Mouse (Mus musculus) erythroblast, adult 5-6 weeks (primary cell): ENCODE results near the gene Mllt10. TPM values are rescaled to one million over a fixed set of nuclear protein-coding genes. Genes with fewer than 3 reads are reported as not detected.

Experiments
- ATAC-seq: replicated peaks from 2 replicates; pipeline ENCODE4 v1.8.0; 2016; ENCODE audit warnings: moderate number of reproducible peaks, mild to moderate bottlenecking, moderate TSS enrichment, inconsistent platforms; ENCODE audit not compliant: poor library complexity, low FRiP score, severe bottlenecking
- total RNA-seq, 2 experiments: library from RNA; stranded (forward) in 1 of 2; stranded (reverse) in 1 of 2; fragments of 150-400 nt in 1 of 2; fragments of 200-764, 138-1000 nt in 1 of 2; gene quantifications; 2 replicates each; pipeline versions ENCODE4 v1.2.3 to v1.2.4; 2015 to 2017; ENCODE audit warnings: low replicate concordance in 2 of 2

Gene Mllt10
- total RNA-seq, 2 experiments from 2014 or later, result 18.3 to 20.8 TPM

DNA sequence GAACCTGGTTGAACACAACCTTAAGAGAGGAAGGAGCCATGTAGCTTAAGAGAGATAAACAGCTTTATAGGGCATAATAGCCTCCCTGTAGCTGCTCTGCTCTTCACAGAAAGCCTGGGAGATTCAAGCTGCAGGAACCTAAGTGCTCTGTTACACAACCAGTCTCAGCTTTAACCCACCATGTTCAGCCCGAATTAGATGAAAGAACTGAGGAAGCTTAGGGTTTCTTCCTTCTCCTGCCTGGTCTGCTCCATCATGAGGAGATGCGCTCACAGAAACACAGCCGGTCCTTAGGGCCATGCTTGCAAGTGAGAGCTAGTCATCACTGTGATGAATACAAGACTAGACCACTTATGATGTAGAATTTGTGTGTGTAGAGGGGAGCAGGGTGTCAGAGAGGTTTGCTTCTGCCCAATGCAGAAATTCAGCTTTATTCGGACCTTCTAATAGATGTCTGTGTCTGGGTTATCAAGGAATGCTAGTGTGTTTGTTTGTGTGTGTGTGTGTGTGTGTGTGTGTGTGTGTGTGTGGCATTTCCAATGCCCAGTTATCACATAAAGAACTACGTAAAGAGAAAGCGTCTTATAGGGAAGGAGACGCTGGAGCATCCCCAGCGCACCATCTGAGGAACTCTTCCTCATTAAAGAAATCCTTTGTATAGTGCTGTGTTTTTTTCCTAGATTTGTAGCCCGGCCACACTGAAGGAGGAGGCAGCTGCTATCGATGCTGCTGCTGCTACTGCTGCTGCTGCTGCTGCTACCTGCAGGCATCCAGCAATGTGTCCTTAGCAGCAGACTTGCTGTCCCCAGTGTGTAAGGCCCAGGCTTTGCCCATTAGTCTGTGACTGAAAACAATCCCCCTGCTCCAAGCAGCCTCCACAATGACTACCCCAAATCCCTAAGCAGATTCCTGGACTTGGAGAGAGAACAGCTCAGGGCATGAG is 21.6 kb upstream of the Mllt10 start:
- ATAC-seq, result no peak

DNA sequence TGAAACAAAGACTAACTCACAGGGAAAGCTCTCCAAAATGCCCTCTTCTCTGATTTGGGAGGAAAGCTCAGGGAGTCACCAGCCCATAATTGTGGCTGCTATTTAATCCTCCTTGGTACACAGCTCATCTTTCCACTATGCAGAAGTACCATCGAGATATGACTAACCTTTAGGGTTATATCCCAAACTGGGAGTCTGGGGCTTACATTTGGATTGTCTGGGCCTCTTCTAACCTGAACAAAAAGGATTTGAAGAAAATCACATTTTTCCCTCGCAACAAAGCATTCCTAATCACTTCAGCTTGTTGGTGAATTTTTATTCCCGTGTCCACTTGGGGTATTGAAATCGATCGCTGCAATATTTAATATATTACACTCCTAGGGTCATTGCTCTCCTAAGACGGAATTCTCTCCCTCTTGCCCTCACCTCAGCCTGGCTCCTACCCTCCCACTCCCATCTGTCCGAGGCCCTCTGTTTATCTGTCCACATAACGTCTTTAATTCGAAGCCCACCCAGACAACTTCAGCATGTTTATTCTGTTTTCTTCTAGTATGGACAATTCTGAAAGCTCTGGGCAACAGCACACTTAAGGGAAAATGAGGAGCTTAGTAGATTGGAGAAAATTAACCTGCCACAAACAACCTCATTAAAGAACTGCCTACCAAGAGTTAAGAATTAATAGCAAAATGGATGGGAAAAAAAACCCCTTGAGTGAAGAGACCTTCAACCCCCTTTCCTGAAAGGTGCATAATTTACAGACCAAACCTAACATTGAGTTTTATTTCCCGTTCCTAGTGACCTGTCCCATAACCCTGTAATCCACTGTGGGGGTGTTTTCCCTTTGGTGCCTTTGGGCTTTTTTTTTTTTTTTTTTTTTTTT is 20.4 kb upstream of the Mllt10 start:
- no peak for ATAC-seq

DNA sequence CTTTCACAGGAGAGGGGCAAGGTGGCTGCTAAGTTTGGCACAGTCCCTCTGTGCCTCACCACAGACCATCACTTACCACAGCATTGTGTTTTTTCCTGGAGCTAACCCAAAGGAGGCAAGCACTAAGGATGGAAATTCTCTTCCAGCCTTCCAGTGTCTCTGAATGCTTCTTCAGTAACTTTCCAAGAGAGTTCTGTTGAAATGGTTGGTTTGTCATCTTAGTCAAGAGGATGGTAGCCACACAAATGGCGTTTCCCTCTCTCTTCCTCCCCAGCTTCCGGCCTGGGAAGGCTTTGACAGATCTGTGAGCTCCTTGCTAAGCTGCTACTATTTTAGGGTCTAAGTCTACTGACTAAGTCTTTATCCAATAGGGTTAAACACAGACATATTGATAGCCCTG is 17.5 kb upstream of the Mllt10 start, which contains the start of gene A930004D18Rik:
A930004D18Rik (minus strand) TSS at position 247 of the 400 bp plus-strand sequence.
- no peak for ATAC-seq

DNA sequence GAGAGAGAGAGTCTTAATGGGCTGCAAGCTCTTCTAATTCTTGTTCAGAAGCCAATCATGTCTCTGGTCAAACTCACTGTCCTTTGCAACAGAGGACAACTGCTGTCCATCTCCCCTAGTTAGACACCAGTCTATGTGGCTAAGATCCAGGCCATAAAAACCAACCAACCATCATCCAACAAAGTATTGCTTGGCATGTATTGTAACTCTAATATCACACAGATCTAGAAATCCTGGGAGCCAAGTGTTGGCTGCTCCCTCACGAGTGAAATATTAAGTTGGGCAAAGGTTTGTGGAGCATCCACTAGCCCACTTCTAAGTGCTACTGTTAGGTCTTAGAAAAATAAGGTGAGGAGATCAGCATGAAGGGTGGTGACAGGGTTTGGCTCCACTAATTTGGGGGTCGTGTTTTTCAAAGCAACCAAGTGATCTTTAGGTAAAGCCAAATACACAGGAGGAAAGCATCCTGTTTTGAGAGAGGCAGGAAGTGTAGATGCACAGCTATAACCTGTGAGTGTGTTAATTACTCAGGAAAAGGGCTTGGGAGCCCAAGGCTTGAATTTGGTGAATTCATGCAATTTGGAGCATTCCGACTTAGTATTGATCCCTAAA is 16.8 kb upstream of the Mllt10 start:
- no peak for ATAC-seq

DNA sequence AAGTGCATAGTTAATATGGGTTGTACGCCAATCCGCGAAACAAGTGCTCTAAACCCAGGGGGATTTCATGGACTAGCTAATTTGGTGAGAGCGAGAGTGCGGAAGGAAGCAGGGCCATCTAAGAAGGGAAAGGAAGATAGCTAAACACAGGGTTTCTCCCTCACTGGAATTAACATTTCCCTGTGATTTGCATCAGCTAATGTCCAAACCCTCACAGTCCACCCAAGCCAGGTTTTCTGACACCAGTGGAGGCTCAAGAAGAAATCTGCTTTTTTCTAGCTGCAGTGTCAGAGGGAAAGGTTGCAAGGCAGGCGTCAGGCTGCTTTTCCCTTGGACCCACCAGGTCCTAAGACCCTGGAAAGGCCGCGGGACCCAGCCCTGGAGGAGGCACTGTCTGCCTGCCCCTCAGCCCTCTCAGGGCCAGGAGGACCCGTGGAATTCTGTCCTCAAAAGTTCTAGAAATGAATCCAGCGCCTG is 16.1 kb upstream of the Mllt10 start:
- no peak for ATAC-seq

DNA sequence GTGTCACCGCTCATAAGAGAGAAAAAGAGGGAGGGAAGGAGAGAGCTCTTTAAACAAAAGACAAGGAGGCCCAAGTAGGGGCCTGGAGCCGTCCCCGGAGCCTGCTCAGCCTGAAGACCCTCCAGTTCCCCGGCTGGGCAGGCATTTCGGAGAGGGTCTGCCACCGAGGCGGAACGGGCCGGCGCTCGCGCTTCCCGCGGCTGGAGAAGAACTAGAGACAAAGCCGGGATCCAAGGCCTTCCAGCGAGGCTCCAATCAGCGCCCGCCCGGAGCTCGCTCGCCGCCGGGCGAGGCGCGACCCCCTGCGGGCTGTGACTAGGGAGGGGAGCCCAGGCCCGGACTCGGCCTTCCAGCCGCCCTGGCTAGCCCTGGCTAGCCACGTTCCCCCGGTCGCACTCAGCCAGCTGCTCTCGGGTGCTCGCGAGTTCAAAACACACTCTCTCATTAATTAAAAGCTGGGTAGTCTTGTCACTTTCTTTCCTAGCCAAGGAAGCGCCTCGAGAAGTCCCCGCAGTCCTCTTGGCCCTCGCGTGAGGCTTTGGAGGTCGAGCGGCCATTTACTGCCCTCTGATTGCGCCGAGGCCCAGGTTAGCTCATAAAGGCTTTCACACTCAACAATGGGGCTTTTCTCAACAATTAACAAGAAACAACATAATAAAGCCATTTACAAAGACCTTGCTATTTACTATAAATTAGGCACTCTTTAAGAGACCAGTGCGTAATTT is 15.3 kb upstream of the Mllt10 start:
- no peak for ATAC-seq

DNA sequence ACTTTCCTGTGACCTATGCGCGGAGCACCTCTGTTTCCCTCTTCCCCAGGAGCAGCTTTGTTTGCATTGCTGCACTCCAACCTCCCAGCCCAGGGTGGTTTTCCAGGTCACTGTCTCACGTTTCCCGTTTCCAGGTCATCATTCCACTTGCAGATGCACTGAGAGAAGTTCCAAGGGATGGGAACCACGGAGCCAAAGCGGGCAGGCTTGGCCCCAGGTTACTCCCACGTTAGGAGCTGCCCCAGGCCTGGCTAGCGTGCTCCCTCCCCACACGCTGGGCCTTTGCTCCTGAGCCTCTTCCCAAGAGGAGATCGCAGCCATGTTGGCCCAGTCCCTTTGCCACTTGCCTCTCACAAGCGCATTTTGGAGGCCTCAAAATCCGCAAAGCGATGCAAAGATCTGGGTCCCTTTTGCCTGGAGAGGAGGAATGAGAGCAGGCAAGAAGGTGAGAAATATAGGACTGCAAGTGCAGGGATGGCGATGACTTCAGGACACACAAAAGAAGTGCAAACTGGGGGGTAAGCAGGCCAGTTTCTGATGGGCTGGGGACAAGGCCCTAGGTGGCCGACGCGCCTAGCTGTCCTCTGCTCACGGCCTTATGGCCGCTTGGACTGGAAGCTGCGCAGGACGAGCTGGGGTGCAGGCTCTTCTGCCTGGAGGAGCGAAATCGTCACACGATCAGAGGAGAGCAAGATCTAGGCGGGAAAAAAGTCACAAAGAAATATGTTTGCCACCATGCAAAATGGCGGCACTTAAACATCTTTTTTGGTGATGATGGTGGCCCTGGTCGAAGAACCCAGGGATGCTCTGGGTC is 14.5 kb upstream of the Mllt10 start:
- no peak for ATAC-seq

DNA sequence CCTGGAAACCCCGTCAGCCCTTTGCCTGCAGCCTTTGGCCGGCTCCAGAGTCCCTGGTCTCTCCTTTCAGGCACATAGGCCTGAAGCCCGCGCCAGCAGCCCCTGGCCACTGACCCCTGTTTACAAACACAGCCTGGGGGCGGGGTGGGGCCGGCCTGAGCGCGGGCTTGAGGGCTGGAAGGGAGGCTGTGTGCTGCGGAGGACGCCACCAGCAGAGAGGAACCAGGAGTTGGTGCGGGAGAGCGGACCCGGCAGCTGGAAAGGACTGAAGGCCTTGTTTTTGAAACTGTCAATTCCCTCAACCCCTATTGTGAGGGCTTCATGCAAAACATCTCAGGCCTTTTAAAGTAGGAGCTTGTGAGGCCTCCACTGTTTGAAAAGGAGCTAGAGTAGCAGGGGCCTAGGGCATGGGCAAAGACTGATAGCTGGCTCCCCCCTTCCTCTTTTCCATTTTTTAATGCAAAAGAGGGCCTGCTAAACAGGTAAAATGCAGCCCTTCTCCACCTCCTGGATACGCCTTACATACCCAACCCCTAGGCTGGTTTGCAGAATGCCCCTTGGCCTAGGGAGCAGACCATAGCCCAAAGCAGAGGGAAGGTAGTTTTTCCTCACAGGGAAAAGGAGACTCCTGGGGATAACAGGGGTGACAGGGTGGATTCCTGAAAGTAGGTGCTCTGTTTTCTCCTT is 13.7 kb upstream of the Mllt10 start:
- ATAC-seq, result no peak

DNA sequence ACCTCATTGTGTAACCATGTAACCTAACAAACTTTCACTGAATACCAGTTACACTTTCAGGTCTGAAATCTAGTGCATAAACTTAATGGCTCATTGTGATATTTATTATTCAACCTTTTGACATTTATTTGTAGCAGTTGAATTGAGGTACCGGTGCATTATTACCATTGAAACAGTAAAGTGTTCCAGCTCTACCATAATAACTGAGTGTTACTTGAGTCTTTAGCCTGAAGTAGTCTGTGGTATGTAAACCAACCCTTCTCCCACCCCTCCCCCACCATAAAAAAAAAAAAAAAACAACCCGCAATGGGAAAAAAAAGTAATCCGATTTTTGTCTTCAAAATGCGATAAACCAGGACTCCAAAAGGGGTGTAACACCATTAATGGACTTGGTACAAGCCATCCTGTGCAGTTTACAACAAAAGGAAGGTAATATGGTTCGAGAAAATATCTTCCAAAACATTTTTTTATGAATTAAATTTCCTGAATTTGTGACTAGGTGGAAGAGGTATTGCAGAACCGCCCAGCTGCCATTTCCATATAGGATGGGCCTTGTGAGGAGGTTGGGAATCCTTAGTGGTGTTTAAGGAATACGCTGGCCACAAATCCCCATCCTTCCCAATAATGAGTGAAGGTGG is 9.8 kb upstream of the Mllt10 start:
- ATAC-seq, result no peak

DNA sequence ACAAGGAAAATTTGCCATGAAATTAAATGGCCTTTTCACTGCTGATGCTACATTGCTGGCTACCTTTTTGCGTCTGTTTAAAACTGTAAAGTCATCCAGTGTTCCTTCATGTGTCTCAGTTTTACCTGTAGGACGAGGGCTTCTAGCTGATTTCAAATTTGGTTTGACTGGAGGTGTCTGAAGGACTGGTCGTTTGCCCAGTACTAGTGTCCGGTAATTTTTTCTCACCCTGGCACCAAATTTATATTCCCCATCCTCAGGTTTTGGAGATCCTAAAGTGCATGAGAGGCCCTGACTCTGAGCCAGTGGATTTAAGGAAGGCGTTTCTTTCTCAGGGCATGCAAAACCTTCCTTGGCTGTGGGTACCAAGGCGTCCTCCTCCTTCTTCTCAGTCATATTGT is 9.3 kb upstream of the Mllt10 start:
- no peak for ATAC-seq

DNA sequence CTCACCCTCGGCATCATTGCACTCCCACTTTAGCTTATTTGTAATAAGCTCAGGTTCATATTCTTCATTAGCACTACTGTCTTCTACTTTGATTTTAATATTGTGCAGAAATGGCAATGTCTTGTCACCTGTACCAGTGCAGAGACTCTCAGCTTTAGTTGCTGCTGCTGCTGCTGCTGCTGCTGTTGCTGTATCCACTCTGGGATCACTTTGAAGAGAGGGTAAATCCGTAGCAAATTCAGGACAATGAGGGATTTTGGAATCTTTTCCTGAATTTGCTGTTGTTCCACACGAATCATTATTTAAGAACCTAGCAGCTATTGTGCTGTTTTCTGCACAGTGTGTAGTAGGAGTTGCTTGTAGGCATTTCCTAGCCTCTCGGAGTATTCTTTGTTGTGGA is 8.9 kb upstream of the Mllt10 start:
- ATAC-seq, result no peak

DNA sequence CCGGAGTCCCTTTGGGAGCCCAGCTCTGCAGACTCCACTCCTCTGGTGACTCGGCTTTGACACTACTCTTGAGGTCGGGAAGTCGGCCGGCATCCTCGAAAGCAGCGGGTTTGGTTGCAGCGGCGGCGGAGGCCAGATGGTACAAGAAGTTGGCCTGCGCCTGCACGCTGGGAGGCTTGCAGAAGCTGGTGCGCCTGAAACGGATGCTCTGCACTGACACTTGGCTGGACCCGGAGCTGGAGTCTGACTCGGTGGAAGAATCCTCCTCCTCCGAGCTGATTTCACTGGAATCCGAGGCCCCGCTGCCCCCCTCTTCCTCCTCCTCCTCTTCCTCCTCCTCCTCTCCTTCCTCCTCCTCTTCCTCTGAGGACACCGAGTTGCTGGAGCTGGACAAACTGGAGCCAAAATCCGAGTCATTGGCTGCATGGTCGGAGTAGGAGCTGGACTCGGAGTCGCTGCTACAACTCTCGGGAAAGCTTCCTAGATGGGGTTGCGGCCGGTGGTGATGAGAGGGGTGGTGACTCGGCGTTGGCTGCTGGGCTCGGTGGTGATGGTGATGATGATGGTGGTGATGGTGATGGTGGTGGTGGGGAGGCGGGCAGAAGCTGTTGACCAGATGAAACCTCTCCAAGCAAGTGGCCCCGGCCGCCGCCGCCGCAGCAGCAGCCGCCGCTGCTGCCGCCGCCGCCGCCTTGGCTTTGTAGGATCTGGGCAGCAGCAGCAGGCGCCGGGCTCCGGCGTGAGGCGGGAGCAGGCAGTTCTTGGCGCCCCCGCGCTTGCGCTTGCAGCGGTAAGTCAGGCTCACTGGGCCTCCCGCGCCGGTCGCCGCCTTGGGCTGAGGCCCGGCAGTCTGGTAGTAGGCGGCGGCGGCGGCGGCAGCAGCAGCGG is 8.0 kb upstream of the Mllt10 start:
- no peak for ATAC-seq

DNA sequence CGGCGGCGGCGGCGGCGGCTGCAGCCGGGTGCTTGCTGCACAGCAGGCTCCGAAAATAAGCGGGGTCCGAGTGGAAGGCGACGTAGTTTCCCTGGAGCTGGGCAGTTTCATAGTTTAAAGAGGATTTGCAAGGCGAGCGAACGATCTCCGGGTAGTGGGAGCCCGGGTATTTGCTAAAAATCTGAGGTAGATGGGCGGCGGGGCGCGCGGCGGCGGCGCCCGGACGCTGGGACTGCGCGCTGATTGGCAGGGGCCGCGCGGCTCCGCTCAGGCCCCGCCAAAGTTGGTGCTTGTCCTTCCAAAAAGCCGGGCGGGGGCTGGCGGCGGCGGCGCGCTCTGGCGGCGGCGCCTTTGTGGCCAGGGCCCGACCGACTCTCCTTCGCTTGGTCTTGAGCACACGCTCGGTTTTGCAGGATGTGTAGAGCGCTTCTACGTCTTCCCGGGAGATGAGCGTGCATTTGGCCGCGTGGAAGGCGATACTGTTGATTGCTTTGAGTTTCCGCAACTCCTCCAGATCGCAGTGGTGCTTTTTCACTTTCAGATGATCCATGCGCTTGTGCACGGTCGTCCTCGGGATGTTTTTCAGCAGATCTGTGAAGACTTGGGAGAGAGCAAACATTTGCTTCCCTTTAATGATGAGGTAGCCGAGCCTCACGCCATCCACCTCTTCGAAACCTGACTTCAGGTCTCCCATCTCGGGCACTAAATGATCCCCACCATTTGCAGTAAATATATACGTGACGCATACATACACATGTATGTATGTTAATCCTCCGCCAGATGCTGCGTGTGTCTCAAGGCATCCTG is 7.2 kb upstream of the Mllt10 start:
- ATAC-seq, result peak; percentile 63

DNA sequence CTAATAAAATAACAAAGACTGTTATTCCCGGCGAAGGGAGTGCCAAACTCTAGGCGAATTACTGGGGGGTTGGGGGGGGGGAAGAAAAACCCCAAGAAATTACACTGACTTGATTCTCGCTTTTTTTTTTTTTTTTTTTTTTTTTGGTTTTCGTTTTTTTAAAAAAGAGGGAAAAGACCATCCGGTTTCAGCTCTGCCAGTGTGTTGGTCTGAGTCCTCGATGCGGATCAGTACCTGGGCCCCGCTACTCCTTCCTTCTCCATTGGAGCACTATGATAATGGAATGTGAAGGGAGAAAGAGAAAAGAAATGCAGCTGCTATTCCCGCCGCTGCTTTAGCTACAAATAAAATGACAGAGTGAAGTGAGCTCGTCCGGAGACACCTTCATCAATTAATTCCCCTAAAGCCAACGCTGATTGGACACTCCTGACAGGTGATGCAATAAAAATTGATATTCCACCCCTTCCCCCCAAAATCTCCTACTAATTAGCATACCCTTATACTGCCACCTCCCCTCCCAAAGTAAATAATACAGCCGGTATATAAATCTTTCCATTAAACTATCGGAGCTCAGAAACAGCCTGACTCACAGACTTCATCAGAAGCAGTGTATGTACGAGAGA is 6.5 kb upstream of the Mllt10 start, which contains the start of gene Skida1:
Skida1 (minus strand) TSS at position 599 of the 623 bp plus-strand sequence.
- ATAC-seq, result no peak

DNA sequence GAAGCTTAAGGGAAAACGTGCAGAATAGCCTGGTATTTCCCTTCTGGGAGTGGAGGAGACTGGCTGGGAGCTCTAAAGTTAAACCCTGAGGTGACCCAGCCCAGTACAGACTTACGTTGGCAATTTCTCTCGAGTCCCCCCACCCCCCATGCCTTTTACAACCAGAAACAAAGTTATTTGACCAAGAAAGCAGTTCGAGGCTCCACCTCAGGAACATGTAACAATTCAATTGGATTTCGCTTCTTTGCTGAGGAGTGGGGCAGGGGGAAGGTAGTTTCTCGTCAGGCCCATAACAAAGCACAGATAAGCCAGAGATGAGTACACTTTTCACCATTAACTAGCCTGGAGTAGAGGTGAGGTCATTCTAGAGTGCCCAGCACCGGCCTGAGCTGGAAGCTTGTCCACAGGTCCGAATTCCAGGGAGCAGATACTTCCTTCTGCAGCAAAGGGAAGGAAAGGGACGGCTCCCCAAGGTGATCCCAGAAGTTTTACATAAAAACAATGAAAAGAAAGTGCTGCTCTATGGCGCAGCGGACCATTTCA is 5.7 kb upstream of the Mllt10 start:
- no peak for ATAC-seq
